Mouse (Mus musculus) adrenal gland, postnatal 36 days (tissue): ENCODE results near the gene AC124502.3. TPM values are rescaled to one million over a fixed set of nuclear protein-coding genes. Genes with fewer than 3 reads are reported as not detected.
"Not testable (repeated sequence)": the region's sequence is repeated elsewhere in the genome, so short reads cannot be mapped to it uniquely, and the experiment has no call there.

ENCODE experiments used
- DNase-seq, 2 experiments: peaks; one replicate each; pipeline ENCODE4 v3.0.0; 2021; ENCODE audit warnings: mixed read lengths in 1 of 2
- long read RNA-seq, 2 experiments: library from polyadenylated mRNA; stranded (forward); transcript quantifications; one replicate each; pipeline ENCODE4 v2.0.0; 2021; ENCODE audit warnings: borderline sequencing depth in 2 of 2
- total RNA-seq, 2 experiments: library from RNA; stranded (reverse); gene quantifications; 2 replicates each; pipeline ENCODE4 v1.2.3; 2021

AC124502.3 gene
- 1 to 10 TPM in 1 of 2 experiments, under 1 TPM in 1; 0.99 to 2.3 TPM for total RNA-seq
- long read RNA-seq, experiment 1, partial matches to known transcripts, result 2 of 7 reads
- long read RNA-seq, experiment 1, other reads (novel, unspliced or antisense), result 5 of 7 reads
- long read RNA-seq, experiment 2, result 0 reads

GRCm38 (mm10) chr19:5038709-5039156, at the start of gene AC124502.3, which contains the start of gene B4gat1:
Gene AC124502.3 (plus strand): TSS chr19:5038891.
Gene B4gat1 (plus strand): TSS chr19:5038826.
- peak; percentile 93 to 94 for DNase-seq

GRCm38 (mm10) chr19:4989013-4989412, 49.7 kb upstream of the AC124502.3 start:
- DNase-seq, result peak; percentile 94 to 95

- no peak for DNase-seq
These were observed 49.0 kb upstream of the AC124502.3 start for GRCm38 (mm10) chr19:4989434-4990255.

- no peak for DNase-seq
These were observed 48.5 kb upstream of the AC124502.3 start, which contains the start of gene Npas4 for GRCm38 (mm10) chr19:4990256-4990625. Gene Npas4 (minus strand): TSS chr19:4990316.

GRCm38 (mm10) chr19:4990716-4991115, 48.0 kb upstream of the AC124502.3 start:
- DNase-seq, result no peak

GRCm38 (mm10) chr19:4992371-4992770, 46.3 kb upstream of the AC124502.3 start:
- no peak for DNase-seq

GRCm38 (mm10) chr19:4992904-4993303, 45.8 kb upstream of the AC124502.3 start:
- peak; percentile 85 to 92 for DNase-seq

- DNase-seq, result no peak
These were observed 44.6 kb upstream of the AC124502.3 start for GRCm38 (mm10) chr19:4994043-4994442.

- DNase-seq, result no peak
These were observed 39.1 kb upstream of the AC124502.3 start for GRCm38 (mm10) chr19:4999445-5000140.

- DNase-seq, result peak; percentile 83 to 84
These were observed 36.9 kb upstream of the AC124502.3 start for GRCm38 (mm10) chr19:5001666-5002406.

- DNase-seq, result not testable (repeated sequence)
These were observed 35.0 kb upstream of the AC124502.3 start for GRCm38 (mm10) chr19:5003644-5004043.

GRCm38 (mm10) chr19:5004925-5005324, 33.8 kb upstream of the AC124502.3 start:
- DNase-seq, result no peak

GRCm38 (mm10) chr19:5013138-5013537, 25.6 kb upstream of the AC124502.3 start:
- DNase-seq, result no peak

GRCm38 (mm10) chr19:5014961-5015398, 23.7 kb upstream of the AC124502.3 start:
- peak in 1 of 2 experiments; percentile 57 for DNase-seq

- no peak for DNase-seq
These were observed 22.4 kb upstream of the AC124502.3 start for GRCm38 (mm10) chr19:5016221-5016742.

- peak; percentile 71 to 85 for DNase-seq
These were observed 21.9 kb upstream of the AC124502.3 start for GRCm38 (mm10) chr19:5016782-5017181.

GRCm38 (mm10) chr19:5017611-5018010, 21.1 kb upstream of the AC124502.3 start:
- no peak for DNase-seq

GRCm38 (mm10) chr19:5018191-5018590, 20.5 kb upstream of the AC124502.3 start:
- DNase-seq, result no peak

- no peak for DNase-seq
These were observed 17.3 kb upstream of the AC124502.3 start for GRCm38 (mm10) chr19:5021416-5021815.

- peak; percentile 96 to 97 for DNase-seq
These were observed 14.8 kb upstream of the AC124502.3 start, which contains the start of gene Slc29a2 for GRCm38 (mm10) chr19:5023621-5024479. Gene Slc29a2 (plus strand): TSS chr19:5023860.

GRCm38 (mm10) chr19:5026111-5026510, 12.6 kb upstream of the AC124502.3 start:
- no peak for DNase-seq
